Mouse (Mus musculus) ES-Bruce4 (cell line): Measurements from ENCODE around the gene Vnn3.

Experiments
- CTCF ChIP-seq: IDR thresholded peaks from one replicate; pipeline ENCODE4 v1.8.1; 2011; ENCODE audit warnings: low read depth, low read length
- EP300 ChIP-seq: IDR thresholded peaks from 2 replicates; pipeline ENCODE4 v1.6.1; 2011; ENCODE audit warnings: low read depth, low read length; ENCODE audit not compliant: insufficient read depth
- POLR2A ChIP-seq: IDR thresholded peaks from one replicate; pipeline ENCODE4 v1.8.1; 2011; ENCODE audit warnings: low read length; ENCODE audit not compliant: insufficient read depth

DNA sequence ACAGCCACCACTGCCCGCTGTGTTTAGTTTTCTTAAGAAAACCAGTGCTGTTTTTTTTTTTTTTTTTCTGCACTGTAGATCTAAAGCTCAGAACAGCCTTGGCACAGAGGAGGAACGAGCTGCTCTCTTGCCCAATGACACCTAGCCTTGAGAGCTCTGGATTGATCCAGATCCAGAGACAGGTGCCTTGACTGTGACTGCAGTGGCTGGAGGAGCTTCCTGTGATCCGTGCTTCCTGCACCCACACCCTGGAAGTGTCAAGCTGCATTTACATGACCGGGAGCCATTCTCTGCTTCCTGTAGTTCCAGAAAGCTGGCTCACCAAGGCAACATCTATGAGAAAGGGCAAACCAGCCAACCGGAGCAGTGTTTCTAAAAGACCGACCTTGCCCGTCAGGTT, 24.7 kb upstream of the Vnn3 start:
- no peak for TF ChIP-seq POLR2A
- TF ChIP-seq CTCF: no peak
- TF ChIP-seq EP300: no peak
